Mouse (Mus musculus): Measurements from ENCODE around the gene Zscan4b. TPM values are rescaled to one million over a fixed set of nuclear protein-coding genes. Genes with fewer than 3 reads are reported as not detected.

The Zscan4b gene
- polyA plus RNA-seq (2012; rRNA removed; ENCODE audit: low replicate concordance): not detected in 2 replicates

DNA sequence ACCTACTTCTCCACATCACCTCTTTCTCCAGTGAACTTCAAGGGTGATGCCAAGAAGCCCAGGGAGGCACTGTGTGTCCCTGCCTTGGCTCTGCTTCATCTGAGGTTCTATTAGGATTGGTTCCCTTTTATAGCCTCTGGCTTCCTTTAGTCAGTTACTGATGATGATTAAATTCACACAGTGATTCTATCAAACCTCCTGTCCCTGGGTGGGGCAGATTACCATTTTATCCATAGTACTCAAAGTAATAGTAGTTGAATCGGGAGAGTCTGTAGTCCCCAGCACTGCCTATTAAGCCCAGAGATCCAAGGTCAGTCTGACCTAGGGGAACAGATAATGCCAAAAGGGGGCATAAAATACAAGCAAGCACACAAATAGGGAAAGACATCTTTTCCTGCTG is at the start of gene Zscan4b:
Gene Zscan4b (minus strand): TSS at position 101 of the 400 bp plus-strand sequence.

Other genes starting within 250 kb of the Zscan4b start
- gene Nlrp4b, start 217.3 kb downstream of the Zscan4b start, polyA plus RNA-seq (2012; rRNA removed; ENCODE audit: low replicate concordance): not detected in 2 replicates
- not detected in 2 replicates for gene Vmn1r71, start 150.7 kb downstream of the Zscan4b start, polyA plus RNA-seq (2012; rRNA removed; ENCODE audit: low replicate concordance)
- gene Zscan4c, start 100.7 kb upstream of the Zscan4b start, polyA plus RNA-seq (2012; rRNA removed; ENCODE audit: low replicate concordance): not detected in 2 replicates
- gene Zscan4-ps1, start 164.6 kb upstream of the Zscan4b start, polyA plus RNA-seq (2012; rRNA removed; ENCODE audit: low replicate concordance): not detected in 2 replicates

Measured in subcutaneous adipose tissue, adult 2 months (tissue).